Mouse (Mus musculus): ENCODE results near the gene Fbxw27. TPM values are rescaled to one million over a fixed set of nuclear protein-coding genes. Genes with fewer than 3 reads are reported as not detected.

The Fbxw27 gene
- polyA plus RNA-seq (2017; shearing (Covaris generic)): not detected

GRCm38 (mm10) chr9:109790570-109790969 lies at the start of gene Fbxw27:
Gene Fbxw27 (minus strand): TSS chr9:109790670.

GRCm38 (mm10) chr9:109832391-109833087 lies 42.1 kb upstream of the Fbxw27 start, which contains the start of gene Nme6:
Gene Nme6 (plus strand): TSS chr9:109832749.

GRCm38 (mm10) chr9:109811980-109812379 lies 21.5 kb upstream of the Fbxw27 start, which contains the start of gene Spink8:
Gene Spink8 (plus strand): TSS chr9:109812280.

GRCm38 (mm10) chr9:109745989-109746388 lies 44.5 kb downstream of the Fbxw27 start, which contains the start of gene Fbxw26:
Gene Fbxw26 (minus strand): TSS chr9:109746089.

Other genes with a start within 250 kb of the Fbxw27 start
- gene Fbxw15, start 222.4 kb downstream of the Fbxw27 start, polyA plus RNA-seq (2017; shearing (Covaris generic)): not detected
- gene Fbxw24, start 164.6 kb downstream of the Fbxw27 start, polyA plus RNA-seq (2017; shearing (Covaris generic)): not detected
- not detected for gene Fbxw25, start 126.0 kb downstream of the Fbxw27 start, polyA plus RNA-seq (2017; shearing (Covaris generic))
- gene Fbxw18, start 88.0 kb downstream of the Fbxw27 start, polyA plus RNA-seq (2017; shearing (Covaris generic)): not detected
- not detected for gene Fbxw26, start 44.6 kb downstream of the Fbxw27 start, polyA plus RNA-seq (2017; shearing (Covaris generic))
- not detected for gene Spink8, start 21.6 kb upstream of the Fbxw27 start, polyA plus RNA-seq (2017; shearing (Covaris generic))
- gene Nme6, start 42.1 kb upstream of the Fbxw27 start, polyA plus RNA-seq (2017; shearing (Covaris generic)): 12.0 TPM
- gene Camp, start 58.9 kb upstream of the Fbxw27 start, polyA plus RNA-seq (2017; shearing (Covaris generic)): not detected
- 16.4 TPM for gene Cdc25a, start 84.9 kb upstream of the Fbxw27 start, polyA plus RNA-seq (2017; shearing (Covaris generic))
- 63.0 TPM for gene Map4, start 140.8 kb upstream of the Fbxw27 start, polyA plus RNA-seq (2017; shearing (Covaris generic))